In genomic region chr9:32705827-32706478, GRCm38 (mm10) we compare ENCODE assay signal across 11 mouse cellular contexts.
DNase-seq lines count a peak whose midpoint lies in the region; TF ChIP-seq lines count a peak whose summit lies in the region.
"Had no signal": no experiment of that assay in that cellular context is flagged by ENCODE, and none has a peak within 500 bp of the region (broad histone marks: within the 10 kb centered on the region; RNA-seq: fewer than 3 reads in every experiment).

No protein-coding gene starts in this region.

- TF ChIP-seq CTCF in heart, adult 2 months (IDR thresholded peaks at IDR 0.05) = no peak

- WGBS in heart, adult 2 months = 39% methylated on average over 9 of the region's 9 CpGs

- no peak overlapping the region for H3K9ac ChIP-seq in heart, adult 2 months (ENCODE audit: low read depth, low read length)
- H3K9ac ChIP-seq: forebrain, embryonic 13.5 days had no signal

- no peak for TF ChIP-seq POLR2A in heart, adult 2 months (IDR thresholded peaks at IDR 0.05; ENCODE audit: insufficient read depth, low read depth, low read length)

- no peaks in the 10 kb centered on the region for H3K27me3 ChIP-seq in heart, adult 2 months (ENCODE audit: control insufficient read depth, insufficient read depth, low read length)

- no peak overlapping the region; the same call in 1 of the 2 replicates for H3K4me3 ChIP-seq in heart, adult 2 months
- H3K4me3 ChIP-seq: forebrain, embryonic 13.5 days had no signal

- DNase-seq in heart, adult 2 months = peak in 1 of 2 experiments; percentile 41
- no peak for DNase-seq in heart, postnatal 36 days
- peak; percentile 53 for DNase-seq in urinary bladder, postnatal 14 days (ENCODE audit: low spot score)
- DNase-seq in urinary bladder, postnatal 4 days (ENCODE audit: low spot score in 2 of 2) = no peak
- peak; percentile 89 for DNase-seq in naive thymus-derived CD4-positive, alpha-beta T cell, adult 2 months (ENCODE audit: low read depth)
- DNase-seq in cerebellum, postnatal 36 days = no peak
- DNase-seq in left cerebral cortex, adult 9 months (ENCODE audit: low spot score in 2 of 2) = no peak
- DNase-seq in frontal cortex, adult 2 months (ENCODE audit: extremely low spot score in 1 of 2, low spot score in 1 of 2) = no peak
- DNase-seq: cerebellum, adult 8-10 months; left cerebral cortex, postnatal 4 days had no signal

- peaks cover 22% of the 10 kb centered on the region for H3K4me1 ChIP-seq in heart, adult 2 months (ENCODE audit: control insufficient read depth, insufficient read depth, low read length)
- H3K4me1 ChIP-seq: forebrain, embryonic 13.5 days had no signal

- TF ChIP-seq EP300 in heart, adult 2 months (IDR thresholded peaks at IDR 0.05; ENCODE audit: insufficient read depth, low read depth, low read length) = no peak

- H3K36me3 ChIP-seq in heart, adult 2 months (ENCODE audit: control insufficient read depth, insufficient read depth, low read length) = peaks cover 47% of the 10 kb centered on the region

- intact Hi-C loops in heart, adult 2 months (cut with DNase I) = no loop called here
- intact Hi-C loops in heart, postnatal 36 days (cut with DNase I) = no loop called here

- peaks cover 7% of the 10 kb centered on the region for H3K79me2 ChIP-seq in heart, adult 2 months (replicated peaks; ENCODE audit: control insufficient read depth, insufficient read depth, low read length)

- H3K27ac ChIP-seq in heart, adult 2 months = peak overlapping the region; percentile 48
- H3K27ac ChIP-seq: forebrain, embryonic 13.5 days had no signal

Comparison
In these comparisons a context has a peak if more than half of its experiments do, and no peak if none do; other contexts are left out.
1. DNase-seq: peak in urinary bladder, postnatal 14 days (single experiment) and naive thymus-derived CD4-positive, alpha-beta T cell, adult 2 months (single experiment); none in heart, postnatal 36 days (0 of 2), urinary bladder, postnatal 4 days (0 of 2), cerebellum, postnatal 36 days (0 of 2), left cerebral cortex, adult 9 months (0 of 2) and frontal cortex, adult 2 months (0 of 2).